In genomic region chr7:88097715-88098114, GRCm38 (mm10) we compare ENCODE assay signal across 8 mouse cellular contexts.
DNase-seq lines count a peak whose midpoint lies in the region; ATAC-seq and TF ChIP-seq lines count a peak whose summit lies in the region.

No protein-coding gene starts in this region.

- peak; percentile 78 for ATAC-seq in embryonic facial prominence, embryonic 14.5 days (ENCODE audit: low read depth)
- no peak for ATAC-seq in heart, postnatal 0 days (ENCODE audit: insufficient read depth, low read depth)
- peak; percentile 67 for ATAC-seq in lung, postnatal 0 days

- no peaks in the 10 kb centered on the region for H3K36me3 ChIP-seq in embryonic facial prominence, embryonic 14.5 days (ENCODE audit: control insufficient read depth, insufficient read depth, low read length)
- H3K36me3 ChIP-seq in heart, postnatal 0 days (replicated peaks; ENCODE audit: control insufficient read depth, insufficient read depth, low read length) = no peaks in the 10 kb centered on the region
- no peaks in the 10 kb centered on the region for H3K36me3 ChIP-seq in lung, postnatal 0 days (ENCODE audit: insufficient read depth, low read length)

- no peak overlapping the region for H3K4me2 ChIP-seq in embryonic facial prominence, embryonic 14.5 days (ENCODE audit: low read depth, low read length)
- no peak overlapping the region for H3K4me2 ChIP-seq in heart, postnatal 0 days (ENCODE audit: low read depth, low read length)
- no peak overlapping the region for H3K4me2 ChIP-seq in lung, postnatal 0 days (replicated peaks; ENCODE audit: low read depth, low read length)

- no peak overlapping the region for H3K9ac ChIP-seq in embryonic facial prominence, embryonic 14.5 days (ENCODE audit: low read depth, low read length)
- H3K9ac ChIP-seq in heart, postnatal 0 days (replicated peaks; ENCODE audit: low read depth, low read length) = no peak overlapping the region
- no peak overlapping the region for H3K9ac ChIP-seq in lung, postnatal 0 days (replicated peaks; ENCODE audit: low read depth)

- 6% methylated on average over 1 of the region's 1 CpGs for WGBS in embryonic facial prominence, embryonic 14.5 days
- WGBS in heart, postnatal 0 days = 0% methylated on average over 1 of the region's 1 CpGs
- 6% methylated on average over 1 of the region's 1 CpGs for WGBS in lung, postnatal 0 days

- TF ChIP-seq CTCF in heart, postnatal 0 days (IDR thresholded peaks at IDR 0.05; ENCODE audit: low read depth) = peak; percentile 75
- TF ChIP-seq CTCF in lung, postnatal 0 days (IDR thresholded peaks at IDR 0.05) = peak; percentile 89

- H3K4me3 ChIP-seq in embryonic facial prominence, embryonic 14.5 days (ENCODE audit: low read depth, low read length) = no peak overlapping the region
- H3K4me3 ChIP-seq in heart, postnatal 0 days (ENCODE audit: low read depth, low read length) = no peak overlapping the region
- no peak overlapping the region for H3K4me3 ChIP-seq in lung, postnatal 0 days (ENCODE audit: low read depth, low read length)

- no peak for TF ChIP-seq EP300 in heart, postnatal 0 days (IDR thresholded peaks at IDR 0.05; ENCODE audit: low read depth)
- no peak for TF ChIP-seq EP300 in lung, postnatal 0 days (IDR thresholded peaks at IDR 0.05)

- no peak overlapping the region for H3K27ac ChIP-seq in embryonic facial prominence, embryonic 14.5 days (replicated peaks; ENCODE audit: low read depth, low read length)
- no peak overlapping the region for H3K27ac ChIP-seq in heart, postnatal 0 days (ENCODE audit: low read depth)
- H3K27ac ChIP-seq in lung, postnatal 0 days (ENCODE audit: low read length) = no peak overlapping the region

- peak; percentile 65 to 72 for DNase-seq in CD8-positive naive resting alpha-beta T cell, adult 2 months (ENCODE audit: low read depth in 2 of 2, low spot score in 2 of 2)
- DNase-seq in adrenal gland, adult 18-20 months (ENCODE audit: low spot score in 2 of 2) = peak; percentile 20 to 45
- DNase-seq in embryonic facial prominence, embryonic 14.5 days (ENCODE audit: low spot score) = peak; percentile 71
- DNase-seq in heart, postnatal 0 days (ENCODE audit: low spot score) = peak; percentile 43
- DNase-seq in kidney, postnatal 25 days = peak; percentile 51 to 76
- DNase-seq in lung, postnatal 0 days (ENCODE audit: low spot score) = peak; percentile 79
- DNase-seq in right cerebral cortex, adult 18-20 months = peak; percentile 53
- peak; percentile 73 for DNase-seq in thymus, postnatal 4 days

- H3K4me1 ChIP-seq in embryonic facial prominence, embryonic 14.5 days (ENCODE audit: control insufficient read depth, insufficient read depth, low read length) = no peaks in the 10 kb centered on the region
- H3K4me1 ChIP-seq in heart, postnatal 0 days (ENCODE audit: control insufficient read depth, insufficient read depth) = no peaks in the 10 kb centered on the region
- H3K4me1 ChIP-seq in lung, postnatal 0 days (ENCODE audit: insufficient read depth, low read depth, low read length) = no peaks in the 10 kb centered on the region

- H3K27me3 ChIP-seq in embryonic facial prominence, embryonic 14.5 days (replicated peaks; ENCODE audit: control insufficient read depth, insufficient read depth, low read length) = no peaks in the 10 kb centered on the region
- no peaks in the 10 kb centered on the region for H3K27me3 ChIP-seq in heart, postnatal 0 days (ENCODE audit: control insufficient read depth, insufficient read depth, low read length)
- H3K27me3 ChIP-seq in lung, postnatal 0 days (replicated peaks; ENCODE audit: insufficient read depth, low read length) = no peaks in the 10 kb centered on the region

- H3K9me3 ChIP-seq in embryonic facial prominence, embryonic 14.5 days (ENCODE audit: control insufficient read depth, low read length) = no peaks in the 10 kb centered on the region
- H3K9me3 ChIP-seq in heart, postnatal 0 days (replicated peaks; ENCODE audit: control insufficient read depth, low read length) = no peaks in the 10 kb centered on the region
- H3K9me3 ChIP-seq in lung, postnatal 0 days (ENCODE audit: low read length) = no peaks in the 10 kb centered on the region
